Mouse (Mus musculus): ENCODE results near the gene Izumo4. TPM values are rescaled to one million over a fixed set of nuclear protein-coding genes. Genes with fewer than 3 reads are reported as not detected.
A peak's percentile ranks its signal among the peaks of the same experiment; 100 is the strongest.

The Izumo4 gene
- polyA plus RNA-seq, 1 experiment from 2014 or later: 28.0 TPM

DNA sequence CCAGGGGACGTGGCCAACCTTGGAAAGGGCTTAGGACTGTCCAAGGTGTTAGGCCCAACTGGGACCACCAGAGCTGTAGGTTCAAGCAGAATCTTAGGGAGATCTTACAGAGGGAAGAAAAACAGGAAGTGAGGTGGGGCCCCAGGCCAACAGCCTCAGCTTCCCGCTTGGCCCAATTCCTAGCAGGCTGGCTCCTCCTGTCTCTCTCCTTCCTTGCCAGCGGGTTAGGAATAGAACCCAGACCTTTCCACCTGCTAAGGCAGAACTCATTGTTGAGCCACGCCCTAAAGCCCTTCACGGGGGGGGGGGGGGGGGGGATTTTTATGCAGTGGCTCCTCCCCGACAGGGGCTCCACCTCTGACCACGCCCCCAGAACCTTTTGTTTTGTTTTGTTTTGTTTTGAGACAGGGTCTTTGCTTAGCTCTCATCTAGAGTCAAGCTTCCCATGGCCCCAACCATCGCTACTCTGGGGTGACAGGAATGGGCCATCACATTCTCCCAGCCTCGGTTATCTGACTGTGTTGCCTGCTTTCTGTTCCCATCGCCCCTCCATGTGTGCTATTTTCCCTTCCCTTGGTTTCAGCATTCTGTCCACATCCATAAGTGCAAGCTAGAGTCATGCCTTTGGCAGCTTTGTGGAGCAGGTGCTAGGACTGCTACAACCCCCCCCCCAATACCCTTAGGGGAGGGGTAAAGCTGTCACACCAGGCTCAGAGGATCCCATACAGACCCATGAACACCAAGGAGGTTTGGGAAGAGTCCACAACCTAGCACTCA lies 23.2 kb upstream of the Izumo4 start:
- Histone ChIP-seq H3K9ac (no peak overlapping the region), H3K4me2 (replicated peaks) (peak overlapping the region; percentile 84; the same call in 1 of the 2 replicates), H3K4me3 (replicated peaks) (no peak overlapping the region), H3K4me1 (peaks cover 53% of the 10 kb centered on the region), H3K27ac (replicated peaks) (peak overlapping the region; percentile 99), H3K9me3 (replicated peaks) (no peaks in the 10 kb centered on the region), H3K27me3 (no peaks in the 10 kb centered on the region), H3K36me3 (0 out of 2 replicates have a peak, but pooled peaks cover 4% of the 10 kb centered on the region)
- WGBS: 49% methylated on average over 9 of the region's 10 CpGs
- ATAC-seq (ENCODE audit: insufficient number of reproducible peaks, low FRiP score, low TSS enrichment, low read depth): no peak

DNA sequence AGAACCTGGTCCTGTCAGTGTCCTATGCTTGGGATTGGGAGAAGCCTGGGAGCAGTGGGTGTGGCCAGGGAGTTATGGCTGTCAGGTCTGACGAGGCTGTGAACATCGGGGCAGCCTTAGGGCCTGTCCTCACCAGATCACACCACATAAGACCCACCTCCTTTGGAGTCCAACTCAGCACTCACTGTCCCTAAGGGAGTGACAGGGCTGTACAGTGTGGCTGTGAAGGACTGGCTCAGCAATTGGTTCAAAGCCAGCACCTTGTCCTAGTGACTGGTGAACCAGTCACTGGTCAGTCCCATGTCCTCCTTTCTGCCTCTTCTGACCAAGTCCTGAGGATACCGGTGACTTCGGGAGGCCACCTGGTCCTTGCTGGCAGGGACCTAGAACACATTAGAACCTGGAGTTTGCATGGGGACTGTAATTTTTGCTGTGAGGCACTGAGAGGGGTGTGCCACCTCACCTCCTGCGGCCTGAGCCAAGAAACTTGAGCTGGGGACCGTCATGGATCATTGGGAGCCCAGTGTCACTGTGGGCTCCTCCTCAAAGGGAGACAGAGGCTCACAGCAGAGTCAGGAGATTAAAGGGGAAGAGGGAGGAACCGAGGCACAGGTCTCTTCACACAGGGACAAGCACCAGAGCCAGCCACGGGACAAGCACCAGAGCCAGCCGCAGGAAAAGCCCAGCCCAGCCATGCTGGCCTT lies 22.3 kb upstream of the Izumo4 start:
- Histone ChIP-seq H3K4me3 (replicated peaks) (no peak overlapping the region), H3K36me3 (0 out of 2 replicates have a peak, but pooled peaks cover 8% of the 10 kb centered on the region), H3K27ac (replicated peaks) (peak overlapping the region; percentile 99), H3K9me3 (replicated peaks) (no peaks in the 10 kb centered on the region), H3K4me1 (peaks cover 44% of the 10 kb centered on the region), H3K9ac (no peak overlapping the region), H3K4me2 (replicated peaks) (no peak overlapping the region), H3K27me3 (no peaks in the 10 kb centered on the region)
- no peak for ATAC-seq (ENCODE audit: insufficient number of reproducible peaks, low FRiP score, low TSS enrichment, low read depth)
- WGBS: 50% methylated on average over 9 of the region's 9 CpGs

DNA sequence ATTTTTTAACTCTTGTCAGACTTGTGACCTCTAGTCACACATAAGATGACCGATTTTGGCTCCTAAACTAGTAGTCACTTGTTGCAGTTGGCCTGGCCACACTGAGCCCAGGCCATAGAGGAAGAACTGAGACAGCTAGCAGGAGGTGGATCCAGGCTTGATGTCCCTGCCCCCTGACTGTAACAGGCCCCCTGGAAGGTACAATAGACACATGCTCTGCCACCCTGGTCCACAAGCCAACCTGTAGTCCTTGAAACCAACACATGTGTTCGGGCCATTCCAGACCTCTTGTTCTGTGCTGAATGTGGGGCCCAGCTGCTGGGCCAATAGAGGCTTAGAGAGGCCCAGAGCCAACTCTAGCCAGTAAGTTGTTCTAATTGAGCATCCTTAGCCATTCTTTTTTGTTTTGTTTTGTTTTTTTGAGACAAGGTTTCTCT lies 21.7 kb upstream of the Izumo4 start:
- no peaks in the 10 kb centered on the region for H3K27me3 ChIP-seq
- peaks cover 14% of the 10 kb centered on the region for H3K36me3 ChIP-seq
- no peaks in the 10 kb centered on the region for H3K9me3 ChIP-seq (replicated peaks)
- peaks cover 38% of the 10 kb centered on the region for H3K4me1 ChIP-seq
- no peak overlapping the region for H3K9ac ChIP-seq
- ATAC-seq (ENCODE audit: insufficient number of reproducible peaks, low FRiP score, low TSS enrichment, low read depth): no peak
- 77% methylated on average over 2 of the region's 2 CpGs for WGBS
- no peak overlapping the region for H3K4me2 ChIP-seq (replicated peaks)
- peak overlapping the region; percentile 99 for H3K27ac ChIP-seq (replicated peaks)
- no peak overlapping the region for H3K4me3 ChIP-seq (replicated peaks)

DNA sequence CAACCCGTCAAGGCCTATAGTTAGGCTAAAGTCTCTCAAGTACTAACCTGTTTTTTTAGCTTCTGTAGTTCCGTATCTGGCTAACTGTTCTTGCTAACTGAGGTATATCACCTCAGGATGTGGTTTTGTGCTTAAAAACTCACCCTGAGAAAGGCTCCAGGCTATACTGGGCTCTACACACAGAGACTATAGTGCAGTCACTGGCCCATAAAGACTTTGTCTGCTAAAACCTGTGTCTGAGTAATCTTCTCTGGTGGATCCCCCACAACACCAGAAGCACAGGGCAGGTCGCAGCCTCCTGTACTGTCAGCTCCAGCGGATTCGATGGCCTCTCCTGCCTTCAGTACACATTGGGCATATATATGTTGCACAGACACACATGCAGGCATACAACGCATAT lies 20.0 kb upstream of the Izumo4 start:
- Histone ChIP-seq H3K36me3 (peaks cover 31% of the 10 kb centered on the region), H3K4me2 (replicated peaks) (no peak overlapping the region), H3K9ac (no peak overlapping the region), H3K9me3 (replicated peaks) (no peaks in the 10 kb centered on the region), H3K4me3 (replicated peaks) (no peak overlapping the region), H3K27ac (replicated peaks) (no peak overlapping the region), H3K27me3 (no peaks in the 10 kb centered on the region), H3K4me1 (peaks cover 34% of the 10 kb centered on the region)
- 91% methylated on average over 6 of the region's 6 CpGs for whole genome bisulfite sequencing
- no peak for ATAC-seq (ENCODE audit: insufficient number of reproducible peaks, low FRiP score, low TSS enrichment, low read depth)

DNA sequence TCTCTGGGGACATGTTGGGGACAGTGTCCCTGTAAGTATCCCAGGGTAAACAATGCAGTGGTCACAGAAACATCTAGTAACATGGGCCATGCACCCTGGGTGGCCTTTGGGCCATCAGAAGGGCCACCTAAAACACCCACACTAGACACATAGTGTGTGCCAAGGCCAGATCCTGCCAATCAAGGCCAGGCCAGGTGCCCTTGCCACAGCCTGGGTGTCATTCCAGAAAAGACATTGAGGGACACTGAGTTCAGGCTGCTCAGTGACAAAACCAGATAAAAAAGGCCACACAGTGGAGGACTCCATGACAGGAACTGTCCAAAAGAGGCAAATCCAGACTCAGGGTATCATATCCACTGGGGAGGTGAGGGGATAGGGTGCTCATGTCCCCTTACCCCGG lies 18.3 kb upstream of the Izumo4 start:
- no peak for ATAC-seq (ENCODE audit: insufficient number of reproducible peaks, low FRiP score, low TSS enrichment, low read depth)
- no peaks in the 10 kb centered on the region for H3K27me3 ChIP-seq
- H3K27ac ChIP-seq (replicated peaks): no peak overlapping the region
- H3K4me3 ChIP-seq (replicated peaks): no peak overlapping the region
- 88% methylated on average over 1 of the region's 1 CpGs for WGBS
- no peak overlapping the region for H3K4me2 ChIP-seq (replicated peaks)
- H3K36me3 ChIP-seq: peaks cover 38% of the 10 kb centered on the region
- peaks cover 18% of the 10 kb centered on the region for H3K4me1 ChIP-seq
- no peak overlapping the region for H3K9ac ChIP-seq
- H3K9me3 ChIP-seq (replicated peaks): no peaks in the 10 kb centered on the region

DNA sequence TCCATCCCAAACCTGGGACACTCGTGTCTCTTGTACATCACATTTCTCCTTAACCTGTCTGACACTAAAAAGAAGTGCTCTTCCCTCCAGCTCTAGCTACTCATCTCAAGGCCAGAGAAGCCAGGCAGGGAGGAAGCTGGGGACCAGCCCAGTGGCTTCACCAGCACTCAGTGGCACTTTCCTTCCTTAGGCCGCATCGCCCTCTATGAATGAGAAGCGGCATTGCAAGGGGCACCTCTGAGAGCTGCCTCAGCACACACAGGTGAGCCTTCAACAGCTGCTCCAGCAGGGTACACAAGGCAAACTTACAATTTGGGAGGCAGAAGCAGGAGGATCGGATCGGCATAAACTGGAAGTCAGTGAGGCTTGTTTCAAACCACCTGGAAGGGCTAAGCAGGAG lies 17.8 kb upstream of the Izumo4 start:
- Histone ChIP-seq H3K9ac (no peak overlapping the region), H3K9me3 (replicated peaks) (no peaks in the 10 kb centered on the region), H3K4me1 (peaks cover 12% of the 10 kb centered on the region), H3K27ac (replicated peaks) (no peak overlapping the region), H3K4me2 (replicated peaks) (no peak overlapping the region), H3K4me3 (replicated peaks) (no peak overlapping the region), H3K27me3 (no peaks in the 10 kb centered on the region), H3K36me3 (peaks cover 41% of the 10 kb centered on the region)
- ATAC-seq (ENCODE audit: insufficient number of reproducible peaks, low FRiP score, low TSS enrichment, low read depth): no peak
- 61% methylated on average over 6 of the region's 6 CpGs for WGBS

DNA sequence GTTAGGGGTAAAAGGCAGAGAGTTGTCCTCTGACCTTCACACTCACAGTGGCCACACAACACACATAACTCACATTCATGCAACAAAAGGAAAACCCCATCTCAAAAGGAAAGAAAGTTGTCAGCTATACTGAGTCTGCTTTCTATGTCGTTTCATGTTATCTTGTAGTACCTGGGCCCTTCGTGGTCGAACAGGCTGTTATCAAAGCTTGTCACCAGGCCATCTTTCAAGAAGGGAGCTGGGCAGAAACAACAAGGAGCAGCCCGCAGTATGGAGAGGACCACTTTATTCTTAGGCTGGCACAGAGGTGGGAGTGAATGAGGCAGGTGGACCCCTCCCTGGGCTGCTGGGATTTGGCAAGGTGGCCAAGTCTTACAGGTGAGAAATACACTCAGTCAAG lies 17.0 kb upstream of the Izumo4 start:
- H3K9ac ChIP-seq: no peak overlapping the region
- no peak overlapping the region for H3K4me3 ChIP-seq (replicated peaks)
- no peaks in the 10 kb centered on the region for H3K9me3 ChIP-seq (replicated peaks)
- no peak for ATAC-seq (ENCODE audit: insufficient number of reproducible peaks, low FRiP score, low TSS enrichment, low read depth)
- H3K4me1 ChIP-seq: peaks cover 4% of the 10 kb centered on the region
- peaks cover 48% of the 10 kb centered on the region for H3K36me3 ChIP-seq
- 96% methylated on average over 4 of the region's 4 CpGs for WGBS
- H3K4me2 ChIP-seq (replicated peaks): no peak overlapping the region
- no peak overlapping the region for H3K27ac ChIP-seq (replicated peaks)
- no peaks in the 10 kb centered on the region for H3K27me3 ChIP-seq

DNA sequence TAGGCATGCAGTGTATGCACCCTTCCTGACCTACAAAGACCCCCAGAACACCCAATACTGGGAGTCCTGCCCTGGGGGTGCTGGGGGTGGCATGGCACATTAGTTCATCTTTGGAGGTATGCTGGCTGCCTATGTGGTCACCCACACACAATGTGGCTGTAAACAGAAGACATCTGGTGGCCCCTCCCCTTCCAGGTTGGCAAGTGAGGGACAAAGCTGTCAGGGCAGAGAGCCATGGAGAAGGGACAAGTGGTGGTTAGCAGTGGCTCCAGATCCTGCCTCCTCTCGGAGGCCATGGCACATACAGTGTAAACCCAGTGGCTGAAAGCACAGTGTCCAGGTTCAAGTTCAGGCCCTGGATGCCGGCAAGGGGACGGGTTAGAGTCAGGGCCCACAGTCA lies 15.4 kb upstream of the Izumo4 start:
- ATAC-seq (ENCODE audit: insufficient number of reproducible peaks, low FRiP score, low TSS enrichment, low read depth): no peak
- Histone ChIP-seq H3K9ac (no peak overlapping the region), H3K4me1 (no peaks in the 10 kb centered on the region), H3K36me3 (peaks cover 64% of the 10 kb centered on the region), H3K27me3 (no peaks in the 10 kb centered on the region), H3K9me3 (replicated peaks) (no peaks in the 10 kb centered on the region), H3K4me3 (replicated peaks) (no peak overlapping the region), H3K27ac (replicated peaks) (no peak overlapping the region), H3K4me2 (replicated peaks) (no peak overlapping the region)
- WGBS: 88% methylated on average over 3 of the region's 3 CpGs

DNA sequence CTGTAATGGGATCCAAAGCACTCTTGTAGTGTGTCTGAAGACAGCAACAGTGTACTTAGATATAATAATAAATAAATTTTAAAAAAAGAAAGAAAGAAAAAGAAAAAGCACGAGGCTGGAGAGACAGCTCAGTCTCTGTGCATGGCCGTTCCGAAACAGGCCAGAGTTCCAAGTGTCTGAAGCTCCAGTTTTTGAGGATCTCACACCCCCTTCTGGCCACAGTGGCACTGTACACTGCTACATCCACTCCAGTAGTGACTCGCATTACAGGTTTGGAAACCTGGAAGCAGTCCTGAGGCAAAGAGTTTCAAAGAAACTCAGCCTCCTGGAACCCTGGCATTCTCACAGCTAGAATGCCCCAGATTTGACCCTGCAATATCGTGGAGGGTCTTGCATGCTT lies 14.1 kb upstream of the Izumo4 start:
- peaks cover 64% of the 10 kb centered on the region for H3K36me3 ChIP-seq
- no peaks in the 10 kb centered on the region for H3K27me3 ChIP-seq
- no peaks in the 10 kb centered on the region for H3K9me3 ChIP-seq (replicated peaks)
- WGBS: 26% methylated on average over 5 of the region's 5 CpGs
- no peak overlapping the region for H3K27ac ChIP-seq (replicated peaks)
- 0 out of 2 replicates have a peak, but pooled peaks have one; percentile 66 for ATAC-seq (ENCODE audit: insufficient number of reproducible peaks, low FRiP score, low TSS enrichment, low read depth)
- H3K4me2 ChIP-seq (replicated peaks): no peak overlapping the region
- H3K9ac ChIP-seq: no peak overlapping the region
- H3K4me1 ChIP-seq: no peaks in the 10 kb centered on the region
- H3K4me3 ChIP-seq (replicated peaks): no peak overlapping the region

DNA sequence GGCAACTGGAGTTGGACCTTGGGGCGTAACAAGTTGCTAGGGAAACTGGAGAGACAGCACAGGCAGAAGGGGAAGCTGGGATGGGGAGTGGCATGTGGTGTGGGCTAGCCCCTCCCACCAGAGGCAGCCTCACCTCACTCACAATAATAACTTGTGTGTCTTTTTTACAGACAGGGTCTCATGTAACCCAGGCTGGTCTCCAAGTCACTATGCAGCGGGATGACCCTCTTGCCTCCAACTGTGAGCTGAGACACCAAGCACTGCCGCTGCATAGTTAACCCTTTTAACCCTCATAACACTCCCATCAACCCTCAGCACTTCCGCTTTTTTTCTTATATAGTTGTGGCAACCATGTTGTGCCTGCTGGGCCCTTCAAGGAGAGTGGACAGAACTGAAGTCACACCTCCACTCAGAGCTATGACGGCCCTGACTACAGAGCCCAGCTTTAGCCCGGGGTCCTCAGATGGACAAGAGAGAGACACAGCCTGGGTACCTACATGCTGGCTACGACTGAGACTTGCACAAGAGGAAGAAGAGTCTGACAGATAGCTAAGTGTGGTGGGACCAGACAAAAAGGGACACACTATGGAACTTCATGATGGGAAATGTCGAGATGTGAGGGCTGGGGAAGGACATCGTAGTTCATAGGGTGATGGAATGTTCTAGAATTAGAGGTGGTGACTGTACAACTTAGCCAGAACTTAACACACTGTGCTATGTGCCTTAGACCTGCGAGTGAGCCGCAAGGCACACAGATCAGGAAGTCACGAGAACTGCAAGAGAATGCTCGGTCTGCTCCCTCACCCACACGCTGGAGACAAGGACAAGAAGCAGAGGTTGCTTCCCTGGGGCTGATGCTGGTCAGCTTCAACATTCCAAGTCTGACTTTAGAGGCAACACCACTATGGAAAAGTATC lies 9.5 kb upstream of the Izumo4 start:
- WGBS: 78% methylated on average over 14 of the region's 14 CpGs
- H3K9me3 ChIP-seq (replicated peaks): no peaks in the 10 kb centered on the region
- H3K4me1 ChIP-seq: peaks cover 19% of the 10 kb centered on the region
- H3K27me3 ChIP-seq: no peaks in the 10 kb centered on the region
- no peak overlapping the region for H3K9ac ChIP-seq
- peaks cover 41% of the 10 kb centered on the region for H3K36me3 ChIP-seq
- no peak overlapping the region for H3K4me3 ChIP-seq (replicated peaks)
- no peak overlapping the region for H3K4me2 ChIP-seq (replicated peaks)
- no peak for ATAC-seq (ENCODE audit: insufficient number of reproducible peaks, low FRiP score, low TSS enrichment, low read depth)
- no peak overlapping the region for H3K27ac ChIP-seq (replicated peaks)

Measured in embryonic facial prominence, embryonic 15.5 days (tissue).